Mouse (Mus musculus) G1E-ER4 (cell line): ENCODE measurements around the gene Capn9. TPM values are rescaled to one million over a fixed set of nuclear protein-coding genes. Genes with fewer than 3 reads are reported as not detected.

Experiments used
- GATA1 ChIP-seq: IDR thresholded peaks from one replicate; pipeline ENCODE4 v1.8.0; 2012; ENCODE audit warnings: low read length, inconsistent platforms
- polyA plus RNA-seq: library from polyadenylated mRNA; stranded (reverse); fragments of >175 nt; gene quantifications from 2 replicates; pipeline ENCODE4 v1.2.3, GENCODE M21; 2012

Gene Capn9
- polyA plus RNA-seq, 1 experiment: not detected

- no peak for TF ChIP-seq GATA1
Measured at GRCm38 (mm10) chr8:124557476-124557875, 18.4 kb upstream of the Capn9 start.

GRCm38 (mm10) chr8:124567126-124567525 lies 8.8 kb upstream of the Capn9 start:
- TF ChIP-seq GATA1: no peak

GRCm38 (mm10) chr8:124567584-124567983 lies 8.3 kb upstream of the Capn9 start:
- TF ChIP-seq GATA1: no peak

GRCm38 (mm10) chr8:124569100-124569499 lies 6.8 kb upstream of the Capn9 start:
- TF ChIP-seq GATA1: no peak

GRCm38 (mm10) chr8:124569593-124569992 lies 6.3 kb upstream of the Capn9 start, which contains the start of gene Agt:
Gene Agt (minus strand): TSS chr8:124569706.
- TF ChIP-seq GATA1: no peak

GRCm38 (mm10) chr8:124571732-124572429 lies 4.0 kb upstream of the Capn9 start:
- TF ChIP-seq GATA1: no peak

- TF ChIP-seq GATA1: no peak
Measured at GRCm38 (mm10) chr8:124572430-124572775, 3.5 kb upstream of the Capn9 start.

- TF ChIP-seq GATA1: no peak
Measured at GRCm38 (mm10) chr8:124573552-124574340, 2.2 kb upstream of the Capn9 start.

- TF ChIP-seq GATA1: no peak
Measured at GRCm38 (mm10) chr8:124576751-124577150, 840 bp downstream of the Capn9 start.

- TF ChIP-seq GATA1: no peak
Measured at GRCm38 (mm10) chr8:124585718-124586425, 10.0 kb downstream of the Capn9 start.

- TF ChIP-seq GATA1: no peak
Measured at GRCm38 (mm10) chr8:124586556-124586955, 10.6 kb downstream of the Capn9 start.

GRCm38 (mm10) chr8:124589393-124589792 lies 13.5 kb downstream of the Capn9 start:
- TF ChIP-seq GATA1: no peak

GRCm38 (mm10) chr8:124604066-124604465 lies 28.2 kb downstream of the Capn9 start:
- TF ChIP-seq GATA1: no peak

- no peak for TF ChIP-seq GATA1
Measured at GRCm38 (mm10) chr8:124608239-124608971, 32.5 kb downstream of the Capn9 start.

- TF ChIP-seq GATA1: no peak
Measured at GRCm38 (mm10) chr8:124608972-124609353, 33.1 kb downstream of the Capn9 start.

- no peak for TF ChIP-seq GATA1
Measured at GRCm38 (mm10) chr8:124614325-124614724, 38.4 kb downstream of the Capn9 start.
